Mouse (Mus musculus): ENCODE results near the gene Ilkap.

Gene Ilkap

GRCm38 (mm10) chr1:91344001-91344400, 54.6 kb downstream of the Ilkap start:
- Histone ChIP-seq H3K27me3 (ENCODE audit: insufficient read depth, low read length) (peaks cover 82% of the 10 kb centered on the region), H3K9me3 (ENCODE audit: low read length) (no peaks in the 10 kb centered on the region), H3K4me1 (replicated peaks; ENCODE audit: low read depth, low read length) (peaks cover 21% of the 10 kb centered on the region), H3K4me3 (replicated peaks; ENCODE audit: low read length) (0 out of 2 replicates have a peak overlapping the region, but pooled peaks have one; percentile 74), H3K36me3 (ENCODE audit: insufficient read depth, low read length) (no peaks in the 10 kb centered on the region)
- TF ChIP-seq POU5F1 (IDR thresholded peaks at IDR 0.05; ENCODE audit: borderline replicate concordance, low read length) (no peak), CTCF (conservative IDR thresholded peaks at IDR 0.05; ENCODE audit: low read length) (no peak), NANOG (IDR thresholded peaks at IDR 0.05; ENCODE audit: borderline replicate concordance, low read length) (no peak)

- H3K9me3 ChIP-seq (ENCODE audit: low read length) = no peaks in the 10 kb centered on the region
- no peaks in the 10 kb centered on the region for H3K36me3 ChIP-seq (ENCODE audit: insufficient read depth, low read length)
- H3K4me3 ChIP-seq (replicated peaks; ENCODE audit: low read length) = no peak overlapping the region
- TF ChIP-seq NANOG (IDR thresholded peaks at IDR 0.05; ENCODE audit: borderline replicate concordance, low read length) (no peak), POU5F1 (IDR thresholded peaks at IDR 0.05; ENCODE audit: borderline replicate concordance, low read length) (no peak), CTCF (conservative IDR thresholded peaks at IDR 0.05; ENCODE audit: low read length) (no peak)
- H3K27me3 ChIP-seq (ENCODE audit: insufficient read depth, low read length) = peaks cover 80% of the 10 kb centered on the region
- peaks cover 18% of the 10 kb centered on the region for H3K4me1 ChIP-seq (replicated peaks; ENCODE audit: low read depth, low read length)
Observed at GRCm38 (mm10) chr1:91337355-91337754, 61.3 kb downstream of the Ilkap start.

- no peak overlapping the region for H3K4me3 ChIP-seq (replicated peaks; ENCODE audit: low read length)
- peaks cover 58% of the 10 kb centered on the region for H3K27me3 ChIP-seq (ENCODE audit: insufficient read depth, low read length)
- TF ChIP-seq POU5F1 (IDR thresholded peaks at IDR 0.05; ENCODE audit: borderline replicate concordance, low read length) (no peak), NANOG (IDR thresholded peaks at IDR 0.05; ENCODE audit: borderline replicate concordance, low read length) (no peak), CTCF (conservative IDR thresholded peaks at IDR 0.05; ENCODE audit: low read length) (no peak)
- H3K36me3 ChIP-seq (ENCODE audit: insufficient read depth, low read length) = no peaks in the 10 kb centered on the region
- no peaks in the 10 kb centered on the region for H3K9me3 ChIP-seq (ENCODE audit: low read length)
- peaks cover 11% of the 10 kb centered on the region; the same call in 1 of the 2 replicates for H3K4me1 ChIP-seq (replicated peaks; ENCODE audit: low read depth, low read length)
Observed at GRCm38 (mm10) chr1:91333582-91333981, 65.0 kb downstream of the Ilkap start.

- Histone ChIP-seq H3K4me3 (replicated peaks; ENCODE audit: low read length) (no peak overlapping the region), H3K9me3 (ENCODE audit: low read length) (no peaks in the 10 kb centered on the region), H3K36me3 (ENCODE audit: insufficient read depth, low read length) (no peaks in the 10 kb centered on the region), H3K4me1 (replicated peaks; ENCODE audit: low read depth, low read length) (0 out of 2 replicates have a peak, but pooled peaks cover 2% of the 10 kb centered on the region), H3K27me3 (ENCODE audit: insufficient read depth, low read length) (peaks cover 47% of the 10 kb centered on the region)
- TF ChIP-seq CTCF (conservative IDR thresholded peaks at IDR 0.05; ENCODE audit: low read length) = no peak
- TF ChIP-seq POU5F1 (IDR thresholded peaks at IDR 0.05; ENCODE audit: borderline replicate concordance, low read length) = no peak
- TF ChIP-seq NANOG (IDR thresholded peaks at IDR 0.05; ENCODE audit: borderline replicate concordance, low read length) = no peak
Observed at GRCm38 (mm10) chr1:91332102-91332501, 66.5 kb downstream of the Ilkap start.

GRCm38 (mm10) chr1:91325488-91326042, 73.0 kb downstream of the Ilkap start:
- Histone ChIP-seq H3K36me3 (ENCODE audit: insufficient read depth, low read length) (no peaks in the 10 kb centered on the region), H3K9me3 (ENCODE audit: low read length) (no peaks in the 10 kb centered on the region), H3K4me1 (replicated peaks; ENCODE audit: low read depth, low read length) (0 out of 2 replicates have a peak, but pooled peaks cover 5% of the 10 kb centered on the region), H3K27me3 (ENCODE audit: insufficient read depth, low read length) (peaks cover 12% of the 10 kb centered on the region; the same call in 1 of the 2 replicates), H3K4me3 (replicated peaks; ENCODE audit: low read length) (no peak overlapping the region)
- no peak for TF ChIP-seq CTCF (conservative IDR thresholded peaks at IDR 0.05; ENCODE audit: low read length)
- TF ChIP-seq POU5F1 (IDR thresholded peaks at IDR 0.05; ENCODE audit: borderline replicate concordance, low read length) = no peak
- no peak for TF ChIP-seq NANOG (IDR thresholded peaks at IDR 0.05; ENCODE audit: borderline replicate concordance, low read length)

GRCm38 (mm10) chr1:91324646-91325045, 74.0 kb downstream of the Ilkap start:
- no peaks in the 10 kb centered on the region for H3K36me3 ChIP-seq (ENCODE audit: insufficient read depth, low read length)
- peaks cover 9% of the 10 kb centered on the region; the same call in 1 of the 2 replicates for H3K27me3 ChIP-seq (ENCODE audit: insufficient read depth, low read length)
- peaks cover 12% of the 10 kb centered on the region for H3K4me1 ChIP-seq (replicated peaks; ENCODE audit: low read depth, low read length)
- TF ChIP-seq CTCF (conservative IDR thresholded peaks at IDR 0.05; ENCODE audit: low read length) (no peak), POU5F1 (IDR thresholded peaks at IDR 0.05; ENCODE audit: borderline replicate concordance, low read length) (no peak), NANOG (IDR thresholded peaks at IDR 0.05; ENCODE audit: borderline replicate concordance, low read length) (no peak)
- no peaks in the 10 kb centered on the region for H3K9me3 ChIP-seq (ENCODE audit: low read length)
- no peak overlapping the region for H3K4me3 ChIP-seq (replicated peaks; ENCODE audit: low read length)

Data from E14TG2a.4 (cell line).